Mouse (Mus musculus): ENCODE measurements around the gene Nif3l1. TPM values are rescaled to one million over a fixed set of nuclear protein-coding genes. Genes with fewer than 3 reads are reported as not detected.
A peak's percentile ranks its signal among the peaks of the same experiment; 100 is the strongest.

Nif3l1 gene
- total and polyA plus RNA-seq, 3 experiments: 34.5 to 107 (median 39.6) TPM

DNA sequence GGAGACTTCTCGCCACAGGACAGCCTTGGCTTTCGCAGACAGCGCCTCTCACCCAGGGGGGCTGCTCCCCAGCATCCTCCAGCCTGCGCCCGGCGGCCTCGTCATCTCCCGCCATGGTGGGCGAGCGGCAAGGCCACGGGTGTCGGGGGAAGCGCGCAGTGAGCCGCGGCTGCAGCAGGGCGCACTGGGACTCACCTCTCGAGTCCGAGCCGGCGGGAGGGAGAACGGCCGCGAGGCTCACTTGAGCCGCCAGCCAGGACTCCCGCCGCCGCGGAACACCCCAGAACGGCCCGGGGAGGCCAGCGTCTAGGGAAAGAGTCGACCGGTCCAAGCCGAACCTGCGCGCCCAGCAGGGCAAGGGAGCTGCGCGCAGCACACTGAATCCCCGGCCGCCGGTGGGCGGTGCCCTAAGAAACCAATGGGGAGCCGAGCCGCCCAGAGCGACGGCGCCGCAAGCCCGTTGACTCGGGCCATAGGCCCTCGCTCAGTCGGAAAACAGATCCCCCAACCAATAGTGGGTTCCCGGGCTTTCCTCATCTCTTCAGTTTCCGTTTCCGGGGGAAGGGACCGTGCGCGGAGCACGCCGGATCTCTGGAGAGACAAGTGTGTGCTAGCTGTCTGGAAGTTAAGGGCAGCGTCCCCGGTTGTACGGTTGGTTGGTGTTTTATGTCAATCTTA lies 59.8 kb downstream of the Nif3l1 start, which contains the start of gene Orc2:
Gene Orc2, minus strand, starts transcription at position 533 of the 678 bp plus-strand sequence.
- Histone ChIP-seq H3K9ac (ENCODE audit: insufficient read depth, low read depth) (peak within 1 kb of the TSS; percentile 91), H3K4me1 (ENCODE audit: control insufficient read depth in 1 of 2, insufficient read depth in 2 of 2) (peaks cover 0 to 17% of the 10 kb centered on the region in 2 experiments; a peak in 3 of 4 replicates), H3K27ac (ENCODE audit: insufficient read depth, low read depth) (peak within 1 kb of the TSS; percentile 70), H3K79me2 (replicated peaks; ENCODE audit: control insufficient read depth, extremely low read depth, insufficient read depth, poor library complexity, severe bottlenecking) (peaks cover 32% of the 10 kb centered on the region), H3K36me3 (replicated peaks in 1 of 2; ENCODE audit: control insufficient read depth in 1 of 2, insufficient read depth in 1 of 2, low read length in 1 of 2) (peaks cover 7 to 45% of the 10 kb centered on the region in 2 experiments), H3K4me2 (ENCODE audit: insufficient read depth, low read depth, poor library complexity, severe bottlenecking) (peak within 1 kb of the TSS; percentile 74), H3K4me3 (replicated peaks in 1 of 3; ENCODE audit: low read depth in 2 of 3, low read length in 2 of 3, poor library complexity in 1 of 3) (peak within 1 kb of the TSS; percentile 76 to 98 (median 97)), H3K9me3 (replicated peaks; ENCODE audit: low read length) (peaks cover 24% of the 10 kb centered on the region), H3K27me3 (replicated peaks) (no peaks in the 10 kb centered on the region)
- TF ChIP-seq RCOR1 (conservative IDR thresholded peaks at IDR 0.05; ENCODE audit: low read depth, low read length): no peak
- 0 out of 2 replicates have a peak, but pooled peaks have one; percentile 33 for TF ChIP-seq BHLHE40 (IDR thresholded peaks at IDR 0.05; ENCODE audit: low read depth, low read length)
- TF ChIP-seq MAZ (IDR thresholded peaks at IDR 0.05; ENCODE audit: low read depth, low read length): no peak
- TF ChIP-seq RAD21 (IDR thresholded peaks at IDR 0.05; ENCODE audit: low read depth, low read length): no peak
- 0 out of 2 replicates have a peak, but pooled peaks have one; percentile 35 for TF ChIP-seq UBTF (IDR thresholded peaks at IDR 0.05; ENCODE audit: low read depth, low read length)
- peak; percentile 89 for TF ChIP-seq NELFE (IDR thresholded peaks at IDR 0.05; ENCODE audit: low read depth, low read length)
- TF ChIP-seq PAX5 (IDR thresholded peaks at IDR 0.05; ENCODE audit: low read length): no peak
- peak; percentile 79 for TF ChIP-seq ELF1 (IDR thresholded peaks at IDR 0.05; ENCODE audit: low read depth, low read length)
- TF ChIP-seq ZNF384 (IDR thresholded peaks at IDR 0.05; ENCODE audit: low read depth, low read length): no peak
- peak; percentile 83 for TF ChIP-seq ZMIZ1 (IDR thresholded peaks at IDR 0.05; ENCODE audit: low read depth, low read length)
- peak; percentile 68; the same call in 1 of the 2 replicates for TF ChIP-seq TBP (conservative IDR thresholded peaks at IDR 0.05; ENCODE audit: low read depth, low read length)
- TF ChIP-seq SIN3A (IDR thresholded peaks at IDR 0.05; ENCODE audit: low read length): peak; percentile 91
- no peak for TF ChIP-seq CTCF (conservative IDR thresholded peaks at IDR 0.05 in 1 of 2, IDR thresholded peaks at IDR 0.05 in 1 of 2; ENCODE audit: low read depth in 2 of 2, low read length in 2 of 2)
- no peak for TF ChIP-seq ETS1 (conservative IDR thresholded peaks at IDR 0.05; ENCODE audit: low read depth, low read length)
- TF ChIP-seq E2F4 (IDR thresholded peaks at IDR 0.05; ENCODE audit: insufficient replicate concordance, low read depth, low read length): peak; percentile 58; the same call in 1 of the 2 replicates
- TF ChIP-seq CHD2 (IDR thresholded peaks at IDR 0.05; ENCODE audit: low read length): peak; percentile 92
- TF ChIP-seq CHD1 (IDR thresholded peaks at IDR 0.05; ENCODE audit: low read depth, low read length): no peak
- no peak for TF ChIP-seq ZC3H11A (IDR thresholded peaks at IDR 0.05; ENCODE audit: low read depth, low read length)
- no peak; the same call in 1 of the 2 replicates for TF ChIP-seq GABPA (IDR thresholded peaks at IDR 0.05; ENCODE audit: insufficient replicate concordance, low read depth, low read length)
- peak; percentile 94 for TF ChIP-seq POLR2A (IDR thresholded peaks at IDR 0.05; ENCODE audit: low read depth, low read length)
- TF ChIP-seq TCF12 (IDR thresholded peaks at IDR 0.05; ENCODE audit: low read depth, low read length): peak; percentile 78
- no peak for TF ChIP-seq USF2 (conservative IDR thresholded peaks at IDR 0.05; ENCODE audit: low read depth, low read length)
- TF ChIP-seq JUN (IDR thresholded peaks at IDR 0.05; ENCODE audit: insufficient read depth, low read depth, low read length): no peak
- no peak for TF ChIP-seq JUND (conservative IDR thresholded peaks at IDR 0.05; ENCODE audit: low read depth, low read length)
- TF ChIP-seq MAFK (IDR thresholded peaks at IDR 0.05; ENCODE audit: insufficient replicate concordance, low read length): no peak
- TF ChIP-seq HCFC1 (IDR thresholded peaks at IDR 0.05; ENCODE audit: low read depth, low read length): peak; percentile 86
- TF ChIP-seq EP300 (IDR thresholded peaks at IDR 0.05; ENCODE audit: low read length): no peak
- 0 out of 2 replicates have a peak, but pooled peaks have one; percentile 39 for TF ChIP-seq MEF2A (IDR thresholded peaks at IDR 0.05; ENCODE audit: borderline replicate concordance, low read depth, low read length)
- TF ChIP-seq ZKSCAN1 (IDR thresholded peaks at IDR 0.05; ENCODE audit: borderline replicate concordance, low read depth, low read length): no peak
- peak; percentile 71 for TF ChIP-seq POLR2AphosphoS2 (IDR thresholded peaks at IDR 0.05; ENCODE audit: low read depth, low read length)
- TF ChIP-seq MAX (IDR thresholded peaks at IDR 0.05; ENCODE audit: low read length): peak; percentile 92
- TF ChIP-seq KAT2A (IDR thresholded peaks at IDR 0.05; ENCODE audit: insufficient replicate concordance, low read length): peak; percentile 79; the same call in 1 of the 2 replicates
- peak; percentile 97 for TF ChIP-seq MYC (IDR thresholded peaks at IDR 0.05; ENCODE audit: low read depth, low read length)
- peak; percentile 76 for TF ChIP-seq NRF1 (IDR thresholded peaks at IDR 0.05; ENCODE audit: low read depth, low read length)
- no peak for TF ChIP-seq SMC3 (IDR thresholded peaks at IDR 0.05; ENCODE audit: low read depth, low read length)
- peak; percentile 53; the same call in 1 of the 2 replicates for TF ChIP-seq IRF4 (IDR thresholded peaks at IDR 0.05; ENCODE audit: low read depth, low read length)
- TF ChIP-seq MXI1 (IDR thresholded peaks at IDR 0.05; ENCODE audit: low read depth, low read length): peak; percentile 92
- no peak for TF ChIP-seq USF1 (IDR thresholded peaks at IDR 0.05; ENCODE audit: low read depth, low read length)
- dilution Hi-C loops (cut with MboI; ENCODE audit: extremely low pct_ligation_motif_present, extremely low pct_unique_long_range_greater_than_20kb, low sequenced_read_pairs) (no loop called here), in situ Hi-C loops (cut with MboI; ENCODE audit: low pct_ligation_motif_present, low pct_unique_long_range_greater_than_20kb, low sequenced_read_pairs) (no loop called here)
- DNase-seq (ENCODE audit: extremely low read depth): peak; percentile 94
